Mouse (Mus musculus) ZHBTc4 (cell line): ENCODE measurements around the gene Swt1.

Source experiments
- DNase-seq: peaks from one replicate; pipeline ENCODE4 v3.0.0-alpha.2; 2011; ENCODE audit warnings: low read depth, low spot score

The Swt1 gene

GRCm38 (mm10) chr1:151320408-151320807 lies 107.8 kb downstream of the Swt1 start:
- DNase-seq = no peak

GRCm38 (mm10) chr1:151319267-151319666 lies 109.0 kb downstream of the Swt1 start:
- DNase-seq = no peak
